Mouse (Mus musculus) heart, adult 10 weeks (tissue): ENCODE data around the gene Peli2. TPM values are rescaled to one million over a fixed set of nuclear protein-coding genes. Genes with fewer than 3 reads are reported as not detected.

Source experiments
- polyA plus RNA-seq: library from polyadenylated mRNA; stranded (reverse); fragments of 350-450 nt; fragmentation: Illumina TruSeq; extraction: RNeasy Lipid Tissue Mini Kit (QIAGEN cat#74804); gene quantifications from one replicate; pipeline ENCODE4 v1.2.3, GENCODE M21; 2014; ENCODE audit warnings: low read depth, low replicate concordance

Peli2 gene
- polyA plus RNA-seq = 7.0 TPM

GRCm38 (mm10) chr14:48120752-48121528 is at the start of gene Peli2:
Gene Peli2, plus strand, starts transcription at chr14:48120823.

